Mouse (Mus musculus): ENCODE data around the gene 4930452B06Rik. TPM values are rescaled to one million over a fixed set of nuclear protein-coding genes. Genes with fewer than 3 reads are reported as not detected.

Gene 4930452B06Rik
- polyA plus RNA-seq, 1 experiment from 2014 or later, result 2.4 TPM

GRCm38 (mm10) chr14:8478098-8478497 is 187.9 kb downstream of the 4930452B06Rik start:
- H3K36me3 ChIP-seq (replicated peaks), result no peaks in the 10 kb centered on the region
- no peaks in the 10 kb centered on the region for H3K4me1 ChIP-seq (replicated peaks)
- no peaks in the 10 kb centered on the region for H3K27me3 ChIP-seq
- H3K4me3 ChIP-seq (replicated peaks), result no peak overlapping the region
- no peaks in the 10 kb centered on the region for H3K9me3 ChIP-seq (replicated peaks)
- H3K4me2 ChIP-seq, result no peak overlapping the region
- H3K9ac ChIP-seq, result no peak overlapping the region
- ATAC-seq (ENCODE audit: insufficient read depth), result no peak
- H3K27ac ChIP-seq (replicated peaks), result no peak overlapping the region
- WGBS (ENCODE audit: insufficient replicate concordance), result 77% methylated on average over 5 of the region's 5 CpGs

GRCm38 (mm10) chr14:8477348-8477747 is 188.7 kb downstream of the 4930452B06Rik start:
- no peaks in the 10 kb centered on the region for H3K27me3 ChIP-seq
- H3K9ac ChIP-seq, result no peak overlapping the region
- WGBS (ENCODE audit: insufficient replicate concordance), result 62% methylated on average over 8 of the region's 8 CpGs
- H3K4me3 ChIP-seq (replicated peaks), result no peak overlapping the region
- H3K4me1 ChIP-seq (replicated peaks), result no peaks in the 10 kb centered on the region
- H3K27ac ChIP-seq (replicated peaks), result no peak overlapping the region
- H3K9me3 ChIP-seq (replicated peaks), result no peaks in the 10 kb centered on the region
- ATAC-seq (ENCODE audit: insufficient read depth), result no peak
- H3K36me3 ChIP-seq (replicated peaks), result no peaks in the 10 kb centered on the region
- H3K4me2 ChIP-seq, result no peak overlapping the region

- H3K27ac ChIP-seq (replicated peaks), result no peak overlapping the region
- H3K4me2 ChIP-seq, result no peak overlapping the region
- no peaks in the 10 kb centered on the region for H3K9me3 ChIP-seq (replicated peaks)
- no peak overlapping the region for H3K9ac ChIP-seq
- H3K27me3 ChIP-seq, result no peaks in the 10 kb centered on the region
- H3K4me1 ChIP-seq (replicated peaks), result no peaks in the 10 kb centered on the region
- no peak overlapping the region for H3K4me3 ChIP-seq (replicated peaks)
- H3K36me3 ChIP-seq (replicated peaks), result no peaks in the 10 kb centered on the region
- WGBS (ENCODE audit: insufficient replicate concordance), result 50% methylated on average over 3 of the region's 3 CpGs
- ATAC-seq (ENCODE audit: insufficient read depth), result no peak
Measured at GRCm38 (mm10) chr14:8476606-8477005, 189.4 kb downstream of the 4930452B06Rik start.

GRCm38 (mm10) chr14:8475851-8476250 is 190.2 kb downstream of the 4930452B06Rik start:
- no peak overlapping the region for H3K27ac ChIP-seq (replicated peaks)
- no peak overlapping the region for H3K9ac ChIP-seq
- H3K27me3 ChIP-seq, result no peaks in the 10 kb centered on the region
- WGBS (ENCODE audit: insufficient replicate concordance), result 71% methylated on average over 5 of the region's 5 CpGs
- no peaks in the 10 kb centered on the region for H3K36me3 ChIP-seq (replicated peaks)
- H3K9me3 ChIP-seq (replicated peaks), result no peaks in the 10 kb centered on the region
- no peak overlapping the region for H3K4me2 ChIP-seq
- no peak for ATAC-seq (ENCODE audit: insufficient read depth)
- no peak overlapping the region for H3K4me3 ChIP-seq (replicated peaks)
- no peaks in the 10 kb centered on the region for H3K4me1 ChIP-seq (replicated peaks)

- 44% methylated on average over 2 of the region's 2 CpGs for WGBS (ENCODE audit: insufficient replicate concordance)
- Histone ChIP-seq H3K9me3 (replicated peaks) (no peaks in the 10 kb centered on the region), H3K27me3 (no peaks in the 10 kb centered on the region), H3K9ac (no peak overlapping the region), H3K36me3 (replicated peaks) (no peaks in the 10 kb centered on the region), H3K4me3 (replicated peaks) (no peak overlapping the region), H3K4me1 (replicated peaks) (no peaks in the 10 kb centered on the region), H3K27ac (replicated peaks) (no peak overlapping the region), H3K4me2 (no peak overlapping the region)
- no peak for ATAC-seq (ENCODE audit: insufficient read depth)
Measured at GRCm38 (mm10) chr14:8472884-8473283, 193.2 kb downstream of the 4930452B06Rik start.

- Histone ChIP-seq H3K4me3 (replicated peaks) (no peak overlapping the region), H3K9me3 (replicated peaks) (no peaks in the 10 kb centered on the region), H3K27ac (replicated peaks) (no peak overlapping the region), H3K9ac (no peak overlapping the region), H3K4me1 (replicated peaks) (no peaks in the 10 kb centered on the region), H3K27me3 (no peaks in the 10 kb centered on the region), H3K4me2 (no peak overlapping the region), H3K36me3 (replicated peaks) (no peaks in the 10 kb centered on the region)
- 63% methylated on average over 14 of the region's 14 CpGs for WGBS (ENCODE audit: insufficient replicate concordance)
- no peak for ATAC-seq (ENCODE audit: insufficient read depth)
Measured at GRCm38 (mm10) chr14:8464401-8465154, 201.5 kb downstream of the 4930452B06Rik start.

- H3K36me3 ChIP-seq (replicated peaks), result no peaks in the 10 kb centered on the region
- H3K27ac ChIP-seq (replicated peaks), result no peak overlapping the region
- WGBS (ENCODE audit: insufficient replicate concordance), result 78% methylated on average over 4 of the region's 4 CpGs
- no peaks in the 10 kb centered on the region for H3K4me1 ChIP-seq (replicated peaks)
- no peaks in the 10 kb centered on the region for H3K9me3 ChIP-seq (replicated peaks)
- no peak overlapping the region for H3K9ac ChIP-seq
- no peak overlapping the region for H3K4me3 ChIP-seq (replicated peaks)
- H3K27me3 ChIP-seq, result no peaks in the 10 kb centered on the region
- no peak overlapping the region for H3K4me2 ChIP-seq
- no peak for ATAC-seq (ENCODE audit: insufficient read depth)
Measured at GRCm38 (mm10) chr14:8462973-8463372, 203.1 kb downstream of the 4930452B06Rik start.

- no peak overlapping the region for H3K4me3 ChIP-seq (replicated peaks)
- H3K4me1 ChIP-seq (replicated peaks), result no peaks in the 10 kb centered on the region
- no peak overlapping the region for H3K27ac ChIP-seq (replicated peaks)
- no peaks in the 10 kb centered on the region for H3K36me3 ChIP-seq (replicated peaks)
- H3K4me2 ChIP-seq, result no peak overlapping the region
- ATAC-seq (ENCODE audit: insufficient read depth), result no peak
- no peaks in the 10 kb centered on the region for H3K9me3 ChIP-seq (replicated peaks)
- 48% methylated on average over 6 of the region's 6 CpGs for WGBS (ENCODE audit: insufficient replicate concordance)
- H3K9ac ChIP-seq, result no peak overlapping the region
- H3K27me3 ChIP-seq, result no peaks in the 10 kb centered on the region
Measured at GRCm38 (mm10) chr14:8462321-8462909, 203.6 kb downstream of the 4930452B06Rik start.

GRCm38 (mm10) chr14:8460226-8461129 is 205.6 kb downstream of the 4930452B06Rik start:
- no peaks in the 10 kb centered on the region for H3K27me3 ChIP-seq
- H3K4me2 ChIP-seq, result no peak overlapping the region
- H3K4me3 ChIP-seq (replicated peaks), result no peak overlapping the region
- H3K36me3 ChIP-seq (replicated peaks), result no peaks in the 10 kb centered on the region
- no peak overlapping the region for H3K27ac ChIP-seq (replicated peaks)
- H3K9me3 ChIP-seq (replicated peaks), result no peaks in the 10 kb centered on the region
- H3K4me1 ChIP-seq (replicated peaks), result no peaks in the 10 kb centered on the region
- no peak overlapping the region for H3K9ac ChIP-seq
- WGBS (ENCODE audit: insufficient replicate concordance), result 37% methylated on average over 19 of the region's 19 CpGs
- no peak for ATAC-seq (ENCODE audit: insufficient read depth)

- H3K27ac ChIP-seq (replicated peaks), result no peak overlapping the region
- 50% methylated on average over 4 of the region's 4 CpGs for WGBS (ENCODE audit: insufficient replicate concordance)
- no peak for ATAC-seq (ENCODE audit: insufficient read depth)
- H3K9me3 ChIP-seq (replicated peaks), result no peaks in the 10 kb centered on the region
- H3K9ac ChIP-seq, result no peak overlapping the region
- no peaks in the 10 kb centered on the region for H3K4me1 ChIP-seq (replicated peaks)
- H3K36me3 ChIP-seq (replicated peaks), result no peaks in the 10 kb centered on the region
- no peak overlapping the region for H3K4me2 ChIP-seq
- H3K27me3 ChIP-seq, result no peaks in the 10 kb centered on the region
- H3K4me3 ChIP-seq (replicated peaks), result no peak overlapping the region
Measured at GRCm38 (mm10) chr14:8459759-8460158, 206.3 kb downstream of the 4930452B06Rik start.

GRCm38 (mm10) chr14:8451117-8451516 is 214.9 kb downstream of the 4930452B06Rik start:
- WGBS (ENCODE audit: insufficient replicate concordance), result 30% methylated on average over 4 of the region's 4 CpGs
- H3K4me2 ChIP-seq, result no peak overlapping the region
- H3K9me3 ChIP-seq (replicated peaks), result no peaks in the 10 kb centered on the region
- H3K36me3 ChIP-seq (replicated peaks), result no peaks in the 10 kb centered on the region
- H3K4me1 ChIP-seq (replicated peaks), result peaks cover 9% of the 10 kb centered on the region; the same call in 1 of the 2 replicates
- no peak overlapping the region for H3K9ac ChIP-seq
- H3K27ac ChIP-seq (replicated peaks), result no peak overlapping the region
- peak; percentile 58; the same call in 1 of the 2 replicates for ATAC-seq (ENCODE audit: insufficient read depth)
- no peak overlapping the region for H3K4me3 ChIP-seq (replicated peaks)
- H3K27me3 ChIP-seq, result no peaks in the 10 kb centered on the region
